Mouse (Mus musculus) megakaryocyte, embryonic 14.5 days (primary cell): ENCODE measurements around the gene Wbp2.

Experiments used
- FLI1 ChIP-seq: IDR thresholded peaks from 2 replicates; pipeline ENCODE4 v1.6.1; 2012; ENCODE audit warnings: low read length, inconsistent platforms, mixed read lengths
- GATA1 ChIP-seq: IDR thresholded peaks from 3 replicates; pipeline ENCODE4 v1.6.1; 2012; ENCODE audit warnings: mixed read lengths, low read length, inconsistent platforms, borderline replicate concordance

- no peak for TF ChIP-seq GATA1
- TF ChIP-seq FLI1: no peak
Observed at GRCm38 (mm10) chr11:116058868-116059690, 27.7 kb downstream of the Wbp2 start.
